Mouse (Mus musculus): ENCODE results near the gene Nmt2.

- TF ChIP-seq CTCF (IDR thresholded peaks at IDR 0.05; ENCODE audit: low read depth, low read length) (no peak), POLR2AphosphoS5 (IDR thresholded peaks at IDR 0.05; ENCODE audit: insufficient replicate concordance, low read depth, low read length) (no peak)
Observed at GRCm38 (mm10) chr2:3305426-3306025, 21.5 kb downstream of the Nmt2 start.
